Mouse (Mus musculus) intestine, embryonic 14.5 days (tissue): Measurements from ENCODE around the gene Spaca4. TPM values are rescaled to one million over a fixed set of nuclear protein-coding genes. Genes with fewer than 3 reads are reported as not detected.

Experiments
- ATAC-seq: fragments of 200-750 bp; cut with Nextera tagmentation; replicated peaks from 2 replicates; pipeline ENCODE4 v1.8.0; 2017; ENCODE audit warnings: low read depth, moderate number of reproducible peaks, moderate TSS enrichment, moderate library complexity; ENCODE audit not compliant: low FRiP score, low TSS enrichment
- DNase-seq: peaks from one replicate; pipeline ENCODE4 v3.0.0-alpha.2; 2018; ENCODE audit warnings: low spot score
- H3K27ac ChIP-seq: fragments of 300-500 bp; sonication (generic); 2 replicates; pipeline ENCODE4 v1.5.1; 2014; ENCODE audit warnings: low read depth, mild to moderate bottlenecking, control low read depth
- H3K27me3 ChIP-seq: fragments of 300-500 bp; sonication (generic); replicated peaks from 2 replicates; pipeline ENCODE4 v1.6.1; 2014; ENCODE audit warnings: low read length, control low read depth; ENCODE audit not compliant: control insufficient read depth, insufficient read depth
- H3K36me3 ChIP-seq: fragments of 300-500 bp; sonication (generic); 2 replicates; pipeline ENCODE4 v1.6.1; 2014; ENCODE audit warnings: low read length, control low read depth; ENCODE audit not compliant: control insufficient read depth, insufficient read depth
- H3K4me1 ChIP-seq: fragments of 300-500 bp; sonication (generic); replicated peaks from 2 replicates; pipeline ENCODE4 v1.6.1; 2014; ENCODE audit warnings: low read length, control low read depth, mixed read lengths; ENCODE audit not compliant: control insufficient read depth, insufficient read depth
- H3K4me2 ChIP-seq: fragments of 300-500 bp; sonication (generic); 2 replicates; pipeline ENCODE4 v1.6.1; 2014; ENCODE audit warnings: low read length
- H3K4me3 ChIP-seq: fragments of 300-500 bp; sonication (generic); 2 replicates; pipeline ENCODE4 v1.5.1; 2014; ENCODE audit warnings: low read depth, low read length, control low read depth, mixed read lengths
- H3K9ac ChIP-seq: fragments of 300-500 bp; sonication (generic); 2 replicates; pipeline ENCODE4 v1.6.1; 2014; ENCODE audit warnings: mild to moderate bottlenecking, low read length
- H3K9me3 ChIP-seq: fragments of 300-500 bp; sonication (generic); 2 replicates; pipeline ENCODE4 v1.6.1; 2016; ENCODE audit warnings: low read length, control low read depth; ENCODE audit not compliant: control insufficient read depth
- WGBS: fragments of 180-500 bp; shearing (Covaris S2); extraction: QIAGEN DNeasy Blood & Tissue Kit; methylation state at CpG from one replicate; pipeline ENCODE4 v1.1.7; 2014; 5-methylcytosine and 5-hydroxymethylcytosine counted together
- polyA plus RNA-seq: library from polyadenylated mRNA; unstranded; fragments of >200 nt; fragmentation: Nextera tagmentation; extraction: Ambion mirVana; gene quantifications from 2 replicates; pipeline ENCODE4 v1.2.1, GENCODE M21; 2014

Spaca4 gene
- polyA plus RNA-seq, 1 experiment from 2014 or later = 0.45 TPM

- Histone ChIP-seq H3K9me3 (no peaks in the 10 kb centered on the region), H3K9ac (no peak within 1 kb of the TSS), H3K4me1 (no peaks in the 10 kb centered on the region), H3K4me3 (no peak within 1 kb of the TSS), H3K36me3 (no peaks in the 10 kb centered on the region), H3K27ac (no peak within 1 kb of the TSS), H3K4me2 (no peak within 1 kb of the TSS), H3K27me3 (peaks cover 8% of the 10 kb centered on the region)
- DNase-seq = no peak
- WGBS = 90% methylated on average over 50 of the region's 50 CpGs
- no peak for ATAC-seq
Measured at GRCm38 (mm10) chr7:45693921-45694591, 31.6 kb downstream of the Spaca4 start, which contains the start of gene Sec1. Sec1 (minus strand) TSS chr7:45694402.

- H3K36me3 ChIP-seq = no peaks in the 10 kb centered on the region
- H3K9me3 ChIP-seq = no peaks in the 10 kb centered on the region
- H3K9ac ChIP-seq = no peak overlapping the region
- no peak overlapping the region for H3K27ac ChIP-seq
- H3K4me1 ChIP-seq = no peaks in the 10 kb centered on the region
- no peak overlapping the region for H3K4me3 ChIP-seq
- 79% methylated on average over 2 of the region's 2 CpGs for WGBS
- DNase-seq (no peak), ATAC-seq (no peak)
- no peak overlapping the region for H3K4me2 ChIP-seq
- H3K27me3 ChIP-seq = no peaks in the 10 kb centered on the region
Measured at GRCm38 (mm10) chr7:45692364-45692763, 33.2 kb downstream of the Spaca4 start.

- no peak overlapping the region for H3K9ac ChIP-seq
- H3K4me2 ChIP-seq = no peak overlapping the region
- no peak overlapping the region for H3K4me3 ChIP-seq
- H3K9me3 ChIP-seq = no peaks in the 10 kb centered on the region
- DNase-seq (no peak), ATAC-seq (no peak)
- no peaks in the 10 kb centered on the region for H3K36me3 ChIP-seq
- no peaks in the 10 kb centered on the region for H3K27me3 ChIP-seq
- peaks cover 15% of the 10 kb centered on the region for H3K4me1 ChIP-seq
- no peak overlapping the region for H3K27ac ChIP-seq
- WGBS = 58% methylated on average over 11 of the region's 11 CpGs
Measured at GRCm38 (mm10) chr7:45689800-45690199, 35.8 kb downstream of the Spaca4 start.

GRCm38 (mm10) chr7:45689099-45689498, 36.5 kb downstream of the Spaca4 start:
- H3K36me3 ChIP-seq = no peaks in the 10 kb centered on the region
- no peak overlapping the region for H3K9ac ChIP-seq
- ATAC-seq = no peak
- H3K27ac ChIP-seq = no peak overlapping the region
- no peaks in the 10 kb centered on the region for H3K9me3 ChIP-seq
- peaks cover 15% of the 10 kb centered on the region for H3K4me1 ChIP-seq
- DNase-seq = no peak
- H3K4me3 ChIP-seq = no peak overlapping the region
- 61% methylated on average over 6 of the region's 6 CpGs for WGBS
- H3K27me3 ChIP-seq = no peaks in the 10 kb centered on the region
- no peak overlapping the region for H3K4me2 ChIP-seq

- H3K4me1 ChIP-seq = peaks cover 22% of the 10 kb centered on the region
- H3K4me2 ChIP-seq = no peak overlapping the region
- DNase-seq = no peak
- H3K27me3 ChIP-seq = no peaks in the 10 kb centered on the region
- no peak overlapping the region for H3K9ac ChIP-seq
- no peaks in the 10 kb centered on the region for H3K36me3 ChIP-seq
- ATAC-seq = no peak
- H3K27ac ChIP-seq = no peak overlapping the region
- no peaks in the 10 kb centered on the region for H3K9me3 ChIP-seq
- H3K4me3 ChIP-seq = no peak overlapping the region
- WGBS = 69% methylated on average over 3 of the region's 3 CpGs
Measured at GRCm38 (mm10) chr7:45686841-45687240, 38.8 kb downstream of the Spaca4 start.

GRCm38 (mm10) chr7:45685811-45686210, 39.8 kb downstream of the Spaca4 start:
- H3K9ac ChIP-seq = peak overlapping the region; percentile 21; the same call in 1 of the 2 replicates
- H3K27ac ChIP-seq = peak overlapping the region; percentile 65
- WGBS = 25% methylated on average over 10 of the region's 10 CpGs

GRCm38 (mm10) chr7:45683396-45684050, 42.1 kb downstream of the Spaca4 start, which contains the start of gene Ntn5:
Ntn5 (plus strand) TSS chr7:45684022.
- no peaks in the 10 kb centered on the region for H3K36me3 ChIP-seq
- ATAC-seq (no peak), DNase-seq (no peak)
- no peaks in the 10 kb centered on the region for H3K9me3 ChIP-seq
- no peak within 1 kb of the TSS for H3K4me3 ChIP-seq
- peaks cover 24% of the 10 kb centered on the region for H3K4me1 ChIP-seq
- H3K9ac ChIP-seq = no peak within 1 kb of the TSS
- no peaks in the 10 kb centered on the region for H3K27me3 ChIP-seq
- no peak within 1 kb of the TSS; the same call in 1 of the 2 replicates for H3K27ac ChIP-seq
- 84% methylated on average over 7 of the region's 7 CpGs for WGBS
- H3K4me2 ChIP-seq = no peak within 1 kb of the TSS

More at GRCm38 (mm10) chr7:45685811-45686210, 39.8 kb downstream of the Spaca4 start:
- Histone ChIP-seq H3K36me3 (no peaks in the 10 kb centered on the region), H3K27me3 (no peaks in the 10 kb centered on the region), H3K4me3 (no peak overlapping the region), H3K4me1 (peaks cover 22% of the 10 kb centered on the region), H3K9me3 (no peaks in the 10 kb centered on the region), H3K4me2 (peak overlapping the region; percentile 31)
- DNase-seq (peak; percentile 52), ATAC-seq (no peak)

GRCm38 (mm10) chr7:45682144-45683126, 43.2 kb downstream of the Spaca4 start:
- peak; percentile 91 for DNase-seq
- Histone ChIP-seq H3K27ac (no peak overlapping the region), H3K9ac (no peak overlapping the region), H3K4me3 (no peak overlapping the region; the same call in 1 of the 2 replicates), H3K36me3 (no peaks in the 10 kb centered on the region), H3K4me1 (peaks cover 24% of the 10 kb centered on the region), H3K4me2 (peak overlapping the region; percentile 35; the same call in 1 of the 2 replicates), H3K27me3 (no peaks in the 10 kb centered on the region), H3K9me3 (no peaks in the 10 kb centered on the region)
- 28% methylated on average over 14 of the region's 14 CpGs for WGBS
- ATAC-seq = peak; percentile 48
